Mouse (Mus musculus) kidney, adult 8-10 months (tissue): ENCODE results near the gene Tomm7.
"Not testable (repeated sequence)": the region's sequence is repeated elsewhere in the genome, so short reads cannot be mapped to it uniquely, and the experiment has no call there.

ENCODE experiments used
- DNase-seq, 2 experiments: peaks; one replicate each; pipeline ENCODE4 v3.0.0; 2022

Tomm7 gene

GRCm38 (mm10) chr5:23843674-23844530, at the start of gene Tomm7:
Gene Tomm7, minus strand, starts transcription at chr5:23844161.
- DNase-seq: peak; percentile 97

- DNase-seq: no peak
Measured at GRCm38 (mm10) chr5:23893156-23893863, 49.3 kb upstream of the Tomm7 start.

- DNase-seq: peak; percentile 34 to 76
Measured at GRCm38 (mm10) chr5:23890734-23891133, 46.8 kb upstream of the Tomm7 start.

GRCm38 (mm10) chr5:23889461-23889860, 45.5 kb upstream of the Tomm7 start:
- no peak for DNase-seq

- DNase-seq: no peak
Measured at GRCm38 (mm10) chr5:23887111-23887510, 43.1 kb upstream of the Tomm7 start.

- no peak for DNase-seq
Measured at GRCm38 (mm10) chr5:23874457-23874856, 30.5 kb upstream of the Tomm7 start.

- no peak for DNase-seq
Measured at GRCm38 (mm10) chr5:23872586-23872985, 28.6 kb upstream of the Tomm7 start.

- not testable (repeated sequence) for DNase-seq
Measured at GRCm38 (mm10) chr5:23871323-23871722, 27.4 kb upstream of the Tomm7 start.

- DNase-seq: no peak
Measured at GRCm38 (mm10) chr5:23865941-23866340, 22.0 kb upstream of the Tomm7 start.

- no peak for DNase-seq
Measured at GRCm38 (mm10) chr5:23864054-23864965, 20.3 kb upstream of the Tomm7 start.

- DNase-seq: no peak
Measured at GRCm38 (mm10) chr5:23863166-23864053, 19.4 kb upstream of the Tomm7 start.

- DNase-seq: peak; percentile 28 to 54
Measured at GRCm38 (mm10) chr5:23862291-23862690, 18.3 kb upstream of the Tomm7 start.

- DNase-seq: no peak
Measured at GRCm38 (mm10) chr5:23861721-23862120, 17.8 kb upstream of the Tomm7 start.

- DNase-seq: no peak
Measured at GRCm38 (mm10) chr5:23859896-23860295, 15.9 kb upstream of the Tomm7 start.

- DNase-seq: no peak
Measured at GRCm38 (mm10) chr5:23859087-23859718, 15.2 kb upstream of the Tomm7 start.

- DNase-seq: no peak
Measured at GRCm38 (mm10) chr5:23858643-23859042, 14.7 kb upstream of the Tomm7 start.

GRCm38 (mm10) chr5:23858001-23858400, 14.0 kb upstream of the Tomm7 start:
- no peak for DNase-seq

- no peak for DNase-seq
Measured at GRCm38 (mm10) chr5:23857189-23857588, 13.2 kb upstream of the Tomm7 start.

GRCm38 (mm10) chr5:23856164-23856563, 12.2 kb upstream of the Tomm7 start:
- no peak for DNase-seq

GRCm38 (mm10) chr5:23855484-23855883, 11.5 kb upstream of the Tomm7 start:
- DNase-seq: no peak

- not testable (repeated sequence) for DNase-seq
Measured at GRCm38 (mm10) chr5:23852916-23853315, 9.0 kb upstream of the Tomm7 start.
